Mouse (Mus musculus) heart, postnatal 10 days (tissue): ENCODE measurements around the gene Borcs6. TPM values are rescaled to one million over a fixed set of nuclear protein-coding genes. Genes with fewer than 3 reads are reported as not detected.
"Not testable (repeated sequence)": the region's sequence is repeated elsewhere in the genome, so short reads cannot be mapped to it uniquely, and the experiment has no call there.

Source experiments
- DNase-seq, 2 experiments: peaks; one replicate each; pipeline ENCODE4 v3.0.0; 2021
- intact Hi-C: fragments of 180-260 bp; cut with DNase I; formaldehyde crosslinking; loops from one replicate; pipeline ENCODE4 v1.15.1; 2025
- total RNA-seq, 2 experiments: library from RNA; stranded (reverse); gene quantifications; 2 replicates each; pipeline ENCODE4 v1.2.3; 2021

Gene Borcs6
- total RNA-seq = 10 to 100 TPM; 16.7 to 19.4 TPM

- intact Hi-C loops = no loop called here
- peak; percentile 96 to 97 for DNase-seq
Observed at GRCm38 (mm10) chr11:69059357-69059974, at the start of gene Borcs6. Borcs6 (plus strand) TSS chr11:69059717.

- intact Hi-C loops = no loop called here
- DNase-seq = no peak
Observed at GRCm38 (mm10) chr11:69010400-69011323, 48.9 kb upstream of the Borcs6 start.

GRCm38 (mm10) chr11:69011445-69011844, 48.1 kb upstream of the Borcs6 start:
- DNase-seq, intact Hi-C loops: not testable (repeated sequence)

DNA sequence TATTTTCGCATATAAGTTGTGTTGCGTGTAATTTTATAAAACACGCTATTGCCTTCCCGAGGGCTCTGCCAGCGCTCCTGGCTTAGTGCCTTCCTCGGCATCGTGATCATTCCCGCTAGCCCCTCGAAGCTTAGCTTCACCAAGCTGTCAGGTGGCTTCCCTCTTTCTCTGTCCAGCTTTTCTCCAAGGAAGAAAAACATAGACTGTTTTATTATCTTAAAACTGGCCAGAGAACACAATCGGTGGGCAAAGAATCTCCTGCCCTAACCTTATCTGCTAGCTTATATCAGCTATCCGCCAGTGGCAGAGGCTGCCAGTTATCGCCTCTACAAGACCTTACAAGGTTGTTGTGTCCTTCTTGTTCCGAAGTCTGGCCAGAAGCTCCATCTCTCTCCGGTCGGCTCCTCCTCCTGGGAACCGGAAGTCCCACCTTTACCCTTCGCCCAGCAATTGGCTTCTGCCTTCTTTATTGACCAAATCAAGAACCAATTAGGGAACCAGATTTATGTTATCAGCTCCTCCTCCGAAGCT, 47.4 kb upstream of the Borcs6 start:
- intact Hi-C loops = no loop called here
- peak; percentile 94 to 95 for DNase-seq

GRCm38 (mm10) chr11:69015644-69016441, 43.7 kb upstream of the Borcs6 start, which contains the start of gene Ctc1:
Ctc1 (plus strand) TSS chr11:69015911.
- intact Hi-C loops = loop anchor here (1.0 kb wide), 1 partner anchor 20 kb away; no protein-coding TSS in a partner anchor
- DNase-seq = peak; percentile 94 to 96

- DNase-seq = no peak
- intact Hi-C loops = loop anchor here (1.0 kb wide), 1 partner anchor 20 kb away; no protein-coding TSS in a partner anchor
Observed at GRCm38 (mm10) chr11:69016755-69017154, 42.8 kb upstream of the Borcs6 start.

DNA sequence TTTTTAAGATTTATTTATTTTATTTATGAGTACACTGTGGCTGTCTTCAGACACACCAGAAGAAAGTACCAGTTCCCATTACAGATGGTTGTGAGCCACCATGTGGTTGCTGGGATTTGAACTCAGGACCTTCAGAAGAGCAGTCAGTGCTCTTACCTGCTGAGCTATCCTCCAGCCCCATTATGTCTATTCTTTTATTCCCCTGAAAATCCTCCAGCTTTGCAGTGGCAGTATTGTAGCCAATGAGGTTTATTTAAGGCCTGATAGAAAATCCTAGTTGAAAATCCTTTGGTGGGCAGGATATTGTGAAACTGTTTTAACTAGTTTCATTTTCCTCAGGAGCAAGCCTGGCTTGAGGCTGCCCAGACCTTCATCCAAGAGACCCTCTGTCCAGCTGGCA, 38.8 kb upstream of the Borcs6 start:
- DNase-seq = no peak
- intact Hi-C loops = no loop called here

- intact Hi-C loops = no loop called here
- DNase-seq = no peak
Observed at GRCm38 (mm10) chr11:69026562-69026961, 33.0 kb upstream of the Borcs6 start.

DNA sequence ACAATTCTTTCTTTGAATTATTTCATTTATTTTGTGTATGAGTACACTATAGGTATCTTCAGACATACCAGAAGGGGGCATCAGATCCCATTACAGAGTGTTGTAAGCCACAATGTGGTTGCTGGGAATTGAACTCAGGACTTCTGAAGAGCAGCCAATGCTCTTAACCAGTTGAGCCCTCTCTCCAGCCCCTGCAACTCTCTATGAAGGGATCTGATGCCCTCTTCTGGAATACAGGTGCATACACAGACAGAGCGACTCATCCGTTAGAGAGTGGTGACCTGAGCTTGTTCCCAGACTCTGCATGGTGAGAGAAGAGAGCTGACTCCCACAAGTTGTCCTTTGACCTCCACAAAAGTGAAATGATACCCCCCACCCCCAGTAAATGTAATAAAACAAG, 30.7 kb upstream of the Borcs6 start:
- intact Hi-C loops = no loop called here
- DNase-seq = no peak

DNA sequence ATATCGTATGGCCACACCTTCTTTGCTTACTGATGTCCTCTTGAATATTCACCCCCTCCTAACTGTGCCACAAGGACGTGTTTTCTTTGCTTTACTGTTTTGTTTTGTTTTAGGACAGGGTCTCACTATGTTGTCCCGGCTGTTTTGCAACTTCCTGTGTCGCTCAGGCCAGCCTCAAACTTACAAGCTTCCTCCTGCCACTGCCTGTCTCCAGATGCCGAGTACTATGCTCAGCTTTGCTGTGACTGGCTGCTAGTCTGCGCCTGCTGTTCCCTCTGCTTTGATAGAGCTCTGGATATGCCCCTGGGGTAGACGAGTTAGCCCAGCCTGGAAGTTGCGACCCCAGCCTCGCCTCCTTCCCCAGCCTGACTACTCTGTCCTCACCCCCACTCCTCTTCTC, 26.0 kb upstream of the Borcs6 start:
- intact Hi-C loops = no loop called here
- no peak for DNase-seq

DNA sequence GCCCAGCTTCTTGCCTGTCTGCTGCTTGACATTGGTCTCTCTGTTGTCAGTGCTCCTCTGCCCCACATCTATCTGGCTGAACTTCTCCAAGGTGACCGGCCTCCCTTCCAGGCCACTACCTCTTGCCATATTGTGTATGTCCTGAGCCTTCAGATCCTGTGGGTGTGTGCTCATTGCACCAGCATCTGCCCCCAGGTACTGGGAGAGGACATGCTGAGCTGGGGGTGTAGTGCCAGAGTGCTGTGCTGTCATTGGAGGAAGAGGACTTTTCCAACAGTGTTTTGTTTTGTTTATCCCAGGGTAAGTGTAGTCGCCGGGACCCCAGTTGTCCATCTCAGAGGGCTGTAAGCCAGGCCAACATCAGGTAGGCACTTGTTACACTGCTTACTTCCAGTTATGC, 24.9 kb upstream of the Borcs6 start:
- DNase-seq = no peak
- intact Hi-C loops = no loop called here

- intact Hi-C loops = loop anchor here (5.0 kb wide), 1 partner anchor 68 kb away; the partner anchor contains the start of gene Slc25a35
- no peak for DNase-seq
Observed at GRCm38 (mm10) chr11:69035411-69035810, 24.1 kb upstream of the Borcs6 start.

- peak; percentile 92 for DNase-seq
- intact Hi-C loops = loop anchor here (1.0 to 5.0 kb wide), 3 partner anchors 20 to 129 kb away; partner anchors contain the start of gene Slc25a35
Observed at GRCm38 (mm10) chr11:69035849-69036248, 23.7 kb upstream of the Borcs6 start.

GRCm38 (mm10) chr11:69036486-69037230, 22.9 kb upstream of the Borcs6 start:
- intact Hi-C loops = loop anchor here (1.0 to 5.0 kb wide), 3 partner anchors 20 to 130 kb away; partner anchors contain the start of gene Slc25a35
- DNase-seq = peak; percentile 88 to 91

- peak; percentile 88 to 91 for DNase-seq
- intact Hi-C loops = loop anchor here (2.0 to 5.0 kb wide), 2 partner anchors 70 to 131 kb away; partner anchors contain the start of gene Slc25a35
Observed at GRCm38 (mm10) chr11:69037231-69038061, 22.1 kb upstream of the Borcs6 start.

- DNase-seq = peak; percentile 8 to 23
- intact Hi-C loops = loop anchor here (5.0 kb wide), 1 partner anchor 71 kb away; the partner anchor contains the start of gene Slc25a35
Observed at GRCm38 (mm10) chr11:69038173-69038572, 21.3 kb upstream of the Borcs6 start.

GRCm38 (mm10) chr11:69045531-69046394, 13.8 kb upstream of the Borcs6 start, which contains the start of gene Aurkb:
Aurkb (plus strand) TSS chr11:69045647.
- intact Hi-C loops = no loop called here
- peak; percentile 89 to 91 for DNase-seq
